Mouse (Mus musculus): ENCODE measurements at regions not wholly inside any gene's neighbourhood (a gene's known extent, or its start where the extent isn't known, plus 50 kb on each side); places are given as distances from the start of the nearest gene placed in this dataset.

DNA sequence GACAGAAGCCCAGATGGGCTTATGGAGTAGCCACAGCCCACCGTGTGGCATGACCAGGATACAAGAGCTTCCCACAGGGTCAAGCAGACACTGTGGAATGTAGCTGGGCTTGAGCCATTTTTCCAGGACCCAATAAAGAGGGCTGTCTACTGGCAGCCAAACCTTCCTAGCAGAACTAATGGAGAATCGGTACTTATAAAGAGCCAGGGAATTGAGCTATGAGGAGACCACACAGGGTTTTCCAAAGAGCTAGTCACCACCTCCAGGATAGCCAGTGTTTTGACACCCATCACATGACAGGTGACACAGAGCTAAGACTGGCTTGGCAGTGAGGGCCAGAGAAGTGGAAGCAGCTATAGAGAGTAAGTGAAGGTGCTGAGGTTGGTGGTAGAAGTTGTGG, 149.9 kb downstream of the Map2k4 start:
- DNase-seq: no peak

DNA sequence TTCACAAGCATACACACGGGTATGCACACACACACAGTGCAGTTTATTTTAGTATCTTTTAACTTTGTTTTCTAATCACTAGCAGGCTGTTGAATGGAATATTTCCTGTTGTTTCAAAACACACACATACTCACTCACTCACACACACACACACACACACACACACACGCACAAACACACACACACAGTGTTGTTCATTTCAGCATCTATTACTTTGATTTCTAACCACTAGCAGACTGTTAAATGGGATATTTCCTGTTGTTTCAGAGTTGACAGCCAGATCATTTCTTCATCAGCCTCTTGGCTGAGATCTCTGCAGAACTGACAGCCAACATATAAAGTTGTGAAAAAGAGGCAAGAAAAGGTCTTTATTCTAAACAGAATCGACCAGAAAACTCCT, 150.9 kb downstream of the Map2k4 start:
- no peak for DNase-seq

DNA sequence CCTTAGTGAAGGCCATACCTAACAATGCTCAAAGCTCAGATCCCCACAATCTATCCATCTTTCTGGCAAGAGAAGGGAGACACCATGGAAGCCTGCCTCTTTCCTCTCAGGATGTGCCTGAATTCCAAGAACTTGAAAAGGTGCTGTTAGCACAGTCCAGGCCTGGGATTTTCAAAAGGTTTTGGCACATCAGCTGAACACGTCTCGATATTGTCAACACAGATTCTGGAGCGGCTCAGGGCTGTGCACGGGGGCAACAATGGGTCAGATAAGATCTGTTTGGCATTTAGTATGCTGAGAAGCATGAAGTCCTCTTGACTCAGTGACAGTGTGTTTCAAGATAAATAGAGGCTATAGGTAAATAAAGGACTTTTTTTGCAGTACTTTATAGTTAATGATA, 152.8 kb downstream of the Map2k4 start:
- peak; percentile 25 to 28 for DNase-seq

DNA sequence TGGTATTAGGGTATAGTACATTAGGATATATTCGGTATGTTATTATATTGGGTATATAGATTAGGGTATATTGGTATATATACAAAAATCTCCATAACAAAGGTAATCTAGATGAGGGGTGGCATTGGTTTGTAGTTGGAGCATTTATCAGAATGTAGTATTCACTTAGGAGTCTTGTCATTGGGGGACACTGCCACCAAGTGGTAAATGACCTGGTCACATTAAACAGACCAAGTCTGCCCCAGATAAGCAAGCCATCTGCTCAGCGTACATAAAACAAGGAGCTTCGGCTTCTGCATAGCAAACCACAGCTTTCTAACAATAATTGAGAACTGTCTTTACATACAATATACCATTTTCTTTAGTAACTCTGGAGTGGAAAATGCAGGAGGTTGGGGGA, 156.9 kb downstream of the Map2k4 start:
- peak; percentile 21 to 52 for DNase-seq

DNA sequence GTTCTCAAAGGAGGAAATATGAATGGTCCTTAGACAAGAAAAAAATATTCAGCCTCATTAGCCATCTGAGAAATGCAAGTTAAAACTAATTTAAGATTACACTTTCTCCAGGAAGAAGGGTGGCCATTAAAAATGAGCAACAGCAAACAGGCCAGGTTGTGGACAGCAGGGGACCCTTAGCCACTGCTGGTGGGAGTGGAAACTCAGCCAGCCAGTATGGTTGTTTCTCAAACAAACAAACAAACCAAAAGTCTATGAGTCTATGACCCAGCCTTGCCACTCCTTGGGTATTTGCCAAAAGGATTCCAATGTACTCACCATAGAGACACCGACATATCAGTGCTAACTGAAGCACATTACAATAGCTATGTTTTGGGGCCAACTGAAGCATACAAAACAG, 157.7 kb downstream of the Map2k4 start:
- DNase-seq: no peak

DNA sequence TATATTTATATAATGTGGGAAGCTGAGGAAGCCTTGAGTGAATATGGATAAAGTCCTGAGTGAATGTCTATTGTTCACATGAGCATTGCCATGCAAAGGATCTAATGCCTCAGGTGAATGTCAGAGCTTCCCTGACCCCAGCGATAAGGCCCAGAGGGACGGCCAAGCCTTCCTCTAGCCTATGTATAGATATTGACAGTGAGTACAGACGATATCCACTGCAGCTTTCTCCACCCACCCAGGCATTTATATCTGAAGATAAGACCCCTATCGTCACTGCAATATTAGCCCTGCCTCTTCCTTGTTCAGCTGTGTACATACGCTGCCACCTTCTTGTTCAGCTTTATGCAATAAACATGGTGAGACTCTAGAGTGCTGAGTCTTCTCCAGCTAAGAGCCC, 158.8 kb downstream of the Map2k4 start:
- no peak for DNase-seq

DNA sequence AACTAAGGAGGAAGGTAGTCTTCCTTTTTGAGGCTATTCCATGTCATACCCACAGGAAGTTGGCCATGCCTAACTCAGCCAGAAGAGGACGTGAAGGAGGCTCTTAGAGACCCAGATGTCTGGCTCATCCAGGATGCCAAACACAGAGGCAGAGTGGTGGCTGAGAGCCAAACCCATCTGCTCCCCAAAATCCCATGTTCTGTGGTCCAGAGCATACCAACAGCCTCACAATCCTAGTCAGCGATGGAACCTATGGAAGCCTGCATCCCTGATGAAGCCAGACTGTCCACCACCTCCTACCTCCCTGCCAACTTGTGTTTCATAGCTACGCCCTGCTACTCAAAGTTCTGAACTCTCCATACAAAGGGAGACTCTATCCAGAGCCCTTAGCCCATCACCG, 169.1 kb downstream of the Map2k4 start:
- no peak for DNase-seq

DNA sequence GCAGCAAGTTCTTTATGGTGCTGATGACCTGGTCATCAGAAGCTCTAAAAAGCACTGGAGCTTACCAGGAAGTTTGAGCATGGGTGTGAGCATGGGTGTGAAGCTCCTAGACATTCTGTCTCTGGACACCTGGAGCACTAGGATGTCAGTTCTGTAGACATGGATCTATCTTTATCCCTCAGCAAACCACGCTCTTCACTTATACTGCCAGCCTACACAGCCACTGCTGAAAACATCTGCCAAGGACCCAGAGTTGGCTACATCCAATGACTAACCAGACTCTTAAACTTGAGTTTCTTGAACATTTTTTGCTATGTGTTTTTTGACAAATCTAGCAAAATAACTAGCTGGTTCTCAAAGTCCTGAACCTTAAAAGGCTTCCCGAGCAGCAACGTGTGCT, 177.6 kb downstream of the Map2k4 start:
- no peak for DNase-seq

DNA sequence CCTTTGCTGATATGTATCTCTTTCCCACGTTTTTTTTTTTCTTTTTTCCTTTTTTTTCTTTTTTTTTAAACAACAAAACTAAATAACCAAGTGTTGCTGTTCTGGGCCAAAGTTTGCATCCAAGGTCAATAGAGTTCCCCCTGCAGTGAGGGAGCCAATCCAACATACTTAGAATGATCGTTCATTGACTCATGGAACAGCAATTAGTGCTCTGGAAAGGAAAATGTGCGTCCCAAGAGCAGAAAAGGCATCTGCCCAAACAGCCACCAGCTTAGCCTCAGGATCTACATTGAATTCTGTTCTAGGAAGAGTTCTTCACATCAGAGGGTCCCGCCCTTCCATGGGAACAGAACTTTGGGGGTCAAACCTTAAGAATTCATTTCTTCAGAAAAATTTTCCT, 179.0 kb downstream of the Map2k4 start:
- DNase-seq: no peak

DNA sequence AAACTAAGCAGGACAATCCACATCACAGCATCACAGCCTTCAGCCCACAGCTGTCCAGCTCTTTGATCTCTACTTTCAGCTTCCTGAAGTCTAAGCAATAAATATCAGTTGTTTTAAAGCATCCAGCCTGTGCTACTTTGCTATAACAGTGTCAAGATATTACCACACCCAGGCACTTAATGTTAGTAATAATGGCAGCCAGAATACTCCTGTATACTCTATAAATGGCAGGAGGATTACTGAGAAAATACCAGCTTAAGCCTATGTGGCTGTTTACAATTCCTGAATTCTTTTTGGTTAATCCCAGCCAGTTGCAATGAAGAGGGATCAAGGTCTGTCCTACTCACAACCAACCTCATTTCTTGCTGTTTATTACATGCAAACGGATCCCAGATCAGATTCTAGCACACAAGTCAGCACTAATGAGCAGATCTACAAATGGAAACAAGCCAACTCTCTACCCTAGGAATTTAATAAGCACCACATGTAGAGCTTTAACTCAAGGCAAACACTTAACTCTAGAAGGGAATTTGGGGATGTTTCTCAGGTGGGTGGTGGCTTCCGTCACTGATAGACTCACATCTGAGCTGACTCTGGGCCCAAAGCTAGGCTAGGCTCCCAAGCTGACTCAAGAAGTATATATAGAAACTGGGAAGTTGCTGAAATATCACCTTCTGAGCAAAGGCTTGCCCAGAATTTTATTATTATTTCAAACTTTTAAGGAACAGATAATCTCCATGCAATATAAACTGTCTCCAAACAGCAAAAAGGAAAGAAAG, 190.6 kb downstream of the Map2k4 start:
- no peak for DNase-seq

DNA sequence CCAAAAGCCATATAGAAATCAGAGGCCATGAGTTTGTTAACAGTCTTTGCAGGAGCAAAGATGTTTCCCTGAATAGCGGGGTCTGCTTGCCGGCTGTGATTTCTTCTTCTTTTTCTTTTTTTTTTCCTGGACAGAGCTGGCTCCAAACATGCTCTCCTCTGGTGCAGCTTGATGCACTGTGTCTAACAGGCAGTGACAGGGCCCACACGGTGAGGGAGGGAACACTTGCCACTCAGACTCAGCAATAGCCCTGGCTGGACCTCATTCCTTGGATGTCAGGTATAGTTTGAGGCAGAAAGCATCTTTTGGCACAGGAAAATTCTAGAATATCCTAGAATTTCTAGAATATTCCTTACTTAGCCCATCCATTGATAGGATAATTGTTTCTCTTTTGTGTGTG, 199.6 kb downstream of the Map2k4 start:
- DNase-seq: no peak

DNA sequence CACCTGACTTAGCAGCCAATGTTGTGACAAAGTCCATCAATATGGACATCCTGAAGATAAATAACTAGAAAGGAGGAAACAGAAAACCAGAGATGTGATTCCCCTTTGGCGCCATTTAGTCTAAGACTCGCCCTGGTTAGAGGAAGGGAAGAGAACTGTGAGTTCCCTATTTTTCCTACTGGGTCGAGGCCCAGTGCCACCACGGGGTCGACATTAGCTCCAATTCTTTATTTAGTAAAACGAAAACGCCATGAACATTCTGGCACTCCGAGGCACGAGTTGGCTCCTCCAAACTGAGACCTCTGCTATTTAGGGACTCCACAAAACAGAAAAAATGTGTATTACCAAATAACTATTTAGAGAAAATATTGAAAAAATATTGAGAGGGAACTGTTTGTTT, 220.3 kb downstream of the Map2k4 start:
- DNase-seq: no peak

DNA sequence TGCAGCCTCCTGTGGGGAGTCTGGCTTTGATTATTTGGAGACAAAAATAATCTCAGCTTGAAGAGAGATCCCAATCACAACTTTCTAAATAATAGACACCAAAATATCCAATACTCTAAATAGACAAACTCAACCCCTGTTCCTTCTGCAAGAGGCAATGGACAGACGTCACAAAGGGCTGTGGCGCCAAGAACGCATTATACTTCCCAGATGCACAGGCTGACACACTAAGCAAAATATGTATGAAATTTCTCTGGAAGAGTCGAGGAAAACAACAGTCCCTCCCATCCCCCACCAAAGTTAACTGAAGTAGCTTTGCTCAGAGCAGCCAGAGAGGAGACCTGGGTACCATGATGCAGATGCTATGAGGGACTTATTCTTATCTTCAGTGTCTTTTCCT, 229.9 kb downstream of the Map2k4 start:
- no peak for DNase-seq

DNA sequence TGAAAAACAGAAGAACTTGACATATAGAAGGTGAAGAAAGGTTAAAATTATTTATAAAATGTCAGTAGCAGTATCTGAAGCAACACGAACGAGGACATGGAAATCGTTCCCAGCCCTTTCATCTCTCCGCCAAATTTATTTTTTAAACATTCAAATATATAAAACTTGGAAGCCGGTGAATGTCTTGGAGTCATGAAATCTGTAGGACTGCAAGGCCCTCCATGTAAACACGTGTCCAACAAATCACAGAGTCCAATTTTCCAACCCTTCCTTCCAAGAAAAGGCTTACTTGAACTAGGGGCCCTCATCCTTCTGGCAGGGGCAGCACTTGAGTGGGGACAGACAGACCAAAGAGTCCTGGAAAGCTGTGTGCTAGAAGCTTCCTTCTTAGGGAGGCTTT, 237.0 kb downstream of the Map2k4 start:
- no peak for DNase-seq

DNA sequence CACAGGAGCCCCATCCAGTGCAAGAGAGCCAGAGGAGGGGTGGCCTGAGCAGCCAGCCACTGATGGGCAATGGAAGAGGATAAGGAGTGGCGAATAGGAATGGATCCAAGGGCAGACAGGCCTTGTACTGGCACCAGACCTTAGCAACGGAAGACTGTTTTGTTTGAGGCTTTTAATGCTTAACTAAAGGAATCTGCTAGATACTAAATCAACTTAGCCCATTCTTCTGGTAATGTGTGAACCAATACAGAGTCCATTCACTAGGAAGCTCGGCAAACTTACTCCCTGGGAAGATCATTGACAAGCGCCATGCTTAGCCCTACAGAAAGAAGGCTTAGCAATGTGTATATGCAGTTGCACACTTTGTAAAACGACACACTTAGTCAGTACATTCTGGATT, 243.8 kb downstream of the Map2k4 start:
- DNase-seq: no peak

DNA sequence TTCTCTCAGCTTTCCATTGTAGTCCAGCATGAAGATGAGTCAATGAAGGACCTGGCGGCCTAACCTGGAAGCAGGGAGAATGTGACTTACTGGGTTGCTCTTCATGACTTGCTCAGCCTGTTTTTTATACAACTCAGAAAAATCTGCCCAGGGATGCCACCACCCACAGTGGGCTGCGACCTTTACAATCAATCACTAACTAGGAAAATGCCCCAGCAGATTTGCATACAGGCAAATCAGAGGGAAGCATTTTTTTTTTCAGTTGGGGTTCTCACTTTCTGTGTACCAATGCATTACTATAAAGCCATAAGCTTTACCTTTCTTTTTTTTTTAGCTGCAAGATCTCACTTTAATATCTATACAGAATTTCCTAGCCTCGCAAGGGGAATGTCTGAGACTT, 244.5 kb downstream of the Map2k4 start:
- DNase-seq: no peak

DNA sequence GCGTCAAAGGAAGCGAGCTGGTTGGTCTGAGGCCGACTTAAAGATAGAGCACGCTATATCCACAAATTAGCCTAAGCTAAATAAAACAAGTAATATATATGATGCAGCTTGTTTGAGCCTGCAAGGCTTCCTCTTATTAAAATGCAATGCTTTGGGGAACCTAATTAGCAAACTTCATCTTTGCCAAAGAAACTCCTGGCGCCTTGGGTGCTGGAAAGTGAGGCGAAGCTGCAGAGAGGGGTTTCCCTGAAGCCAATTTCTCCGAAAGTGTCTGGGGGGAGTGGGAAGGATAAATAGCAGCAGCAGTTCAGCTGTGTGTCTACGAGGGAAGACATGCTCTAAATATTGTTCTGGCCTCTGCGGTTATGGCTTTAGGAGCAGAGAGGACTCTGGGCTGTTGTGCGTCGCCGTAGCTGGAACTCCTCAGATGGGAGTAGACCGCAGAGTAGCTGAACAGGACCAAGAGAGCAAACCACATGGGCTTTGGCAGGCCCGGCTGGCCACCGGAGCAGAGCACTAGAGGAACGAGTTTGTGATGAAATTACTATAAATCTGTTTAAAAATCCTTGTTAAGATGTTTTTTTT, 251.0 kb downstream of the Map2k4 start:
- DNase-seq: no peak

DNA sequence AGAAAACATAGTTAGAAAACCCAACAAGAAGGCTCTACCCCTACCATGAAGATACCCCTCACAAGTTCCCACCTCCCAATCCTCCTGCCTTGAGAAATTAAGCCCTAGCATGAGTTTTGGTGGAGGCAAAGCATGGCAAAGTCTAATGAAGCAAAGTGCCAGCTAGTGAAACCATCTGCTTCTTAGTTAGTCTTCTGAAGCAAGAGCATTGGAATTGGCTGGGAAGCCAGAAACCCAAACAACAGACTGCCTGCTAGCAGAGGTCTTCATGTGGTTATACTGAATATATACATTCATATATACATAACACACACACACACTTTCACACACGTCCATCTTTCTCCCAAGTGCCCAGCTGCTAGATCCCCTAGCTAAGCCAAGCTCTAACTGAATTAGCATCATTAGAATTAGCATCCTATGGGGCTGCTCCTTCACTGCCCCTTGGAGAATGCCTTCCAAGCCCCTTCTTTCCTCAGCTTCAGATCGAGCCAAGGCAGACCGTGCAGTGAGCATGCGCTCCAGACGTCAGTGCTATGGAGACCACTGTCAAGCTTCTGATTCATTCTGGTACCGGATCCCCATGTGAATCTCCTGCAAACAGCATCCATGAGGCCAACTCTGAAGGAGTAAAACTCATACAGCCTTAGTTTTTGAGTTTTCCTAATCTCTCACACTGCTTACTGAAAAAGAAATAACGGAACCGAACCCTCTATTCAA, 252.2 kb downstream of the Map2k4 start:
- no peak for DNase-seq

DNA sequence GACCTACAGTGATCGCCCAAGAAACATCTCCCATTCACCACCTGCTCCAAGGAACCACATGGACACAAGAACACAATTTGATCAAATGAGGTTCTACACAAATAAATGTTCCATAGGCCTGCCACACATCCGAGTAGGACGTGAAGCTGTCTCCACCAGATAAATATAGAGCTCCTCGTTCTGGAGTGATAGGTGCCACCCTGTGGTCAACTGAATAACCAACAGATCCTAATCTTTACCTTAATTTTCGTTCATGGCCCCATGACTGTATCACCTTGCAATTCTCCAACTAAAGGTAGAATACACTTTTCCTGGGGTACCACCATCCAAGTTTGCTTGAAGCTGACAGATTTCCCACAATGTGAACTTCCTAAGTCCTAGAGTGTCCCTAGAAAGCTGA, 257.4 kb downstream of the Map2k4 start:
- peak; percentile 3 to 9 for DNase-seq

DNA sequence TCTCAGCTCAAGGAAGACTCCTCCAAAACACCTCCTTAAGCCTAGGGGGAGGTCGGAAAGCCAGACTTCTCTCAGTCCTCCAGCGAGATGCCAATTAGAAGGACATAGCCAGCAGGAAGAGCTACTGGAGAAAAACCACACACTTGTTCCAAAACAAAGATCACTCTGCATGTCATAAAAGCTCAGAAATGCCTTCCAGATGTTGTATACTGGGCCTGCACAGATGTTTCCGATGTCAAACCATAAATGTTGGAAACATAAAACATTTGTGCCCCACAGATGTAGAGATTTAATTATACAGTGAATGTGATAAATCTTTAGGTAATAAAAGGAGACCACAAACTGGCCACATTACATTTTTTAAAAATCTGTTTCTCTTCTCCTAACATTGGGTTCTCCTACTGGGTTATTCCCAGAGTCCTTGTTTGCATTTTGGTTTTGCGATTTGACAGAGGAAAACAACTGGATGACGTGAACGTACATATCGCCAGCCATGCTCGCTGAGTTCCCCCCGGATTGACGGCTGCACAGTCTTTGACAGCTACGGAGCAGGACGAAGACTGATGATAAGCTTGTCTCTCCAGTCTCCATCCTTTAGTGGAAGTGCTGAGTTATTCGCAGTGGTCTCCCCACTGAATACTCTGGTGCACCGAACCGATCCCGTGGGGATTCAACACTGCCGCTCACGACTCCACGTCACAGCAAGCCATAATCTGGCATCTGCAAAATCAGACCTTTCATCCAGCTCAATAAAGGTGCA, 235.5 kb upstream of the Myocd start:
- DNase-seq: no peak

DNA sequence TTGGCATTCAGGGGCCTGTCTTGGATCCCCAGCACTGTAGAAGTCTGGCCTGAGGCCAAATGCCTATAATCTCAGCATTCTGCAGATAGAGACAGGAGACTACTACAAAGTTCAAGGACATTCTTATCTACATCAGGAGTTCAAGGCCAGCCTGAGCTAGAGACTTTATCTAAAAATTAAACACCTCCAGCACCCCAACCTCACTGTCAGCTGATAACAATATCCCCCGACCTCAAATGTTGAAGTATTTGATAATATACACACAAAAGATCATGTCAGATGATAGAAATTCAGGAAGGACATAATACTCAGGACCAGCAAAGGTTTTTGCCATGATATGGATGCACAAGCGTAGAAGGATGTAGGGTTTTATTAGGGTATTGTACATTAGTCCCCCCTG, 228.2 kb upstream of the Myocd start:
- no peak for DNase-seq

DNA sequence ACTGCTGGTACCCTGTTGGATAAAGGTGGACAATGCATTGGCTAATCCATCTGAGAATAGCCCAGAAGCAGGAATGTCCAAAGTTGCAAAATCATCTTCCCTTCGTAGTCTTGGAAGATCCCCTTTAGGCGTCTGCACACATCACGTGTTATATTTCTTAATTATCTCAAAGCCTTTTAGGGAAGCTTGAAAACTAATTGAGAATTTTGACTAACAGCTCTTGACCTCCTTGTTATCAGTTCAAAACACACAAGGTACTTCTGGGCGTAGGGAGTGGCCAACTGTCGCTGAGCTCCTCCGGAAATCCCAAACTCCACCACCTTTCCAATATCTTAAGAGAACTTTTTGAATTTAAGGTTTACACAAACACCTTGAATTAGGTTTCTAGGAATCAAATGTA, 227.6 kb upstream of the Myocd start:
- no peak for DNase-seq

DNA sequence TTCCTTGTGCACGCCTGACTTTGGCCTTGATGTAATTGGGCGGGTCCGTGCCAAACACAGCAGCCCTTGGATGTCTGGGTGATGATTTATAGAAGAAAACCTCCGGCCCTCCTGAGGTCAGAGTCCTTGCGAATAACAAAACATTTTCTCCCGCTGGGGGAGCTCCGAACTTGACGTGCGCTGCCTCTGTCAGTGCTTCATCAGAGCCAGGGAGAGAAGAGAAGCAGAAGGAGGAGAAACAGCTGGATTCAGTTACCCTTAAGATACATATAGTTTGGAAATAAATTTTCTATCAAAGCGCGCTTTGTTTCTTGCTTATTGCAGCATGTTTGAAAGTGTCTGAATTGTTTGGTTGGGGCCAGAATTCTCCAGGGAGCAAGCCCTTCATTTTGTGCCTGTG, 225.2 kb upstream of the Myocd start:
- no peak for DNase-seq
